In the genomic region with DNA sequence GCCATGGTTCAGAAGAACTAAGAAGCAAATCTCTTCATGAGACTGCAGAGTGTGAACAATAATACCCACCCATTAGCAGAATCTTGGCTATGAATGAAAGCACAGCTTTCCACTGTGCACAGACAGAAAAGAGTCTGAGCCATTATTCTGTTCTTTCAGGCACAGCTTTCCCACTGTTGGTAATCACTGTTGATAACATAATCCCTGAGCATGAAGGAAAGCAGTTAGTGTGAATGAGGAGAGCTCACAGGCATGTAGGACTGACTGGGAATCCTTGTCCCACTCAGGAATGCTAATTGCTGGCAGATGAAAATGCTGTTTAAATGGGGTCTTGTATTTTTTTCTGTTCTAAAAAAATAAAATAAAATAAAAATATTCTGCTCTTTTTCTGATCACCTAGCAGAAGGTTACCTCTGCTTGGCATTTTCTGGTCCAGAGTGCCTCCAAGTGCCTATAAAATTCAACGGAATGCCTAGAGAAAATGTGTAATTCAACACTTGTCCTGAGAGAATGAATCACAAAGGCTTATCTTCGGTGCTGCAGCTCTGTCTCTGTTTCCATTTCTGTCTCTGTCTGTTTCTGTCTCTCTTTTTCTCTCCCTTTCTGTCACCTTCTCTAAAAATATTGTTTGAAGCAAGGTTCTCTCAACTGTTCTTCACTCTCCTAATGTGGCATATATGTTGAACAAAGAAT, we compare ENCODE assay signal across 10 mouse cellular contexts.
A peak's percentile ranks its signal among the peaks of the same experiment; 100 is the strongest.
DNase-seq lines count a peak whose midpoint lies in the region; ATAC-seq and TF ChIP-seq lines count a peak whose summit lies in the region.
"Had no signal": no experiment of that assay in that cellular context is flagged by ENCODE, and none has a peak within 500 bp of the region (broad histone marks: within the 10 kb centered on the region; RNA-seq: fewer than 3 reads in every experiment).

No protein-coding gene starts in this region.

- no peaks in the 10 kb centered on the region for H3K36me3 ChIP-seq in midbrain, postnatal 0 days (ENCODE audit: insufficient read depth, low read length)
- H3K36me3 ChIP-seq: embryonic facial prominence, embryonic 15.5 days; limb, embryonic 12.5 days had no signal

- POLR2A ChIA-PET in Patski (lab: Charles Lee): no interaction called here

- H3K4me2 ChIP-seq in midbrain, postnatal 0 days (ENCODE audit: low read depth, low read length, poor library complexity, severe bottlenecking): no peak overlapping the region
- H3K4me2 ChIP-seq: embryonic facial prominence, embryonic 15.5 days; limb, embryonic 12.5 days had no signal

- no peak for TF ChIP-seq POLR2A in cerebellum, adult 2 months (IDR thresholded peaks at IDR 0.05; ENCODE audit: borderline replicate concordance, insufficient read depth, low read length)

- H3K9ac ChIP-seq in midbrain, postnatal 0 days (replicated peaks; ENCODE audit: low read length, poor library complexity, severe bottlenecking): no peak overlapping the region
- H3K9ac ChIP-seq: embryonic facial prominence, embryonic 15.5 days; limb, embryonic 12.5 days had no signal

- H3K4me1 ChIP-seq in midbrain, postnatal 0 days (ENCODE audit: insufficient read depth, low read length): no peaks in the 10 kb centered on the region
- H3K4me1 ChIP-seq in cerebellum, adult 2 months (ENCODE audit: control insufficient read depth, insufficient read depth, low read length): peaks cover 2% of the 10 kb centered on the region; the same call in 1 of the 2 replicates
- H3K4me1 ChIP-seq: embryonic facial prominence, embryonic 15.5 days; limb, embryonic 12.5 days had no signal

- 8% methylated on average over 2 of the region's 2 CpGs for WGBS in midbrain, postnatal 0 days
- 22% methylated on average over 2 of the region's 2 CpGs for WGBS in cerebellum, adult 2 months

- no peaks in the 10 kb centered on the region for H3K27me3 ChIP-seq in Patski
- no peaks in the 10 kb centered on the region for H3K27me3 ChIP-seq in midbrain, postnatal 0 days (ENCODE audit: insufficient read depth, low read length)
- no peaks in the 10 kb centered on the region for H3K27me3 ChIP-seq in cerebellum, adult 2 months (ENCODE audit: control insufficient read depth, insufficient read depth, low read length)
- H3K27me3 ChIP-seq: embryonic facial prominence, embryonic 15.5 days; limb, embryonic 12.5 days had no signal

- H3K27ac ChIP-seq in midbrain, postnatal 0 days (ENCODE audit: low read depth, low read length): no peak overlapping the region
- H3K27ac ChIP-seq in cerebellum, adult 2 months (ENCODE audit: insufficient read depth, low read length): no peak overlapping the region
- H3K27ac ChIP-seq: embryonic facial prominence, embryonic 15.5 days; limb, embryonic 12.5 days had no signal

- TF ChIP-seq CTCF in Patski (IDR thresholded peaks at IDR 0.05): no peak
- peak; percentile 38 for TF ChIP-seq CTCF in midbrain, postnatal 0 days (IDR thresholded peaks at IDR 0.05)
- TF ChIP-seq CTCF in cerebellum, adult 2 months (IDR thresholded peaks at IDR 0.05; ENCODE audit: borderline replicate concordance, insufficient read depth, low read depth, low read length): no peak

- CTCF ChIA-PET in Patski (lab: Charles Lee): no interaction called here

- no peaks in the 10 kb centered on the region for H3K9me3 ChIP-seq in midbrain, postnatal 0 days (ENCODE audit: low read length)
- H3K9me3 ChIP-seq: embryonic facial prominence, embryonic 15.5 days; limb, embryonic 12.5 days had no signal

- peak; percentile 78 for ATAC-seq in Patski
- peak; percentile 49; the same call in 1 of the 2 replicates for ATAC-seq in midbrain, postnatal 0 days (ENCODE audit: low FRiP score)

- intact Hi-C loops in gastrocnemius, postnatal 36 days (cut with DNase I): no loop called here

- peak; percentile 1 for DNase-seq in Patski (ENCODE audit: low read depth, low spot score)
- peak; percentile 41 for DNase-seq in embryo, embryonic 10 days (ENCODE audit: low spot score)
- DNase-seq in forelimb bud, embryonic 11.5 days (ENCODE audit: low read depth, low spot score): peak; percentile 2
- peak; percentile 69 for DNase-seq in midbrain, postnatal 0 days (ENCODE audit: low spot score)
- DNase-seq in gastrocnemius, postnatal 36 days: no peak
- DNase-seq in gastrocnemius, adult 18-20 months (ENCODE audit: low spot score): no peak
- no peak for DNase-seq in cerebellum, adult 2 months
- DNase-seq: thymus, postnatal 25 days had no signal

- in situ Hi-C loops in Patski (cut with MboI; ENCODE audit: low pct_unique_long_range_greater_than_20kb): no loop called here

- H3K4me3 ChIP-seq in midbrain, postnatal 0 days (ENCODE audit: low read depth, low read length): no peak overlapping the region
- H3K4me3 ChIP-seq in cerebellum, adult 2 months (replicated peaks; ENCODE audit: insufficient read depth, low read depth, low read length): no peak overlapping the region
- H3K4me3 ChIP-seq: embryonic facial prominence, embryonic 15.5 days; limb, embryonic 12.5 days had no signal

Comparison
In these comparisons a context has a peak if more than half of its experiments do, and no peak if none do; other contexts are left out.
1. DNase-seq: peak in Patski (single experiment), embryo, embryonic 10 days (single experiment), forelimb bud, embryonic 11.5 days (single experiment) and midbrain, postnatal 0 days (single experiment); none in gastrocnemius, postnatal 36 days (0 of 2), gastrocnemius, adult 18-20 months (single experiment) and cerebellum, adult 2 months (0 of 2).